Mouse (Mus musculus) liver, embryonic 14.5 days (tissue): ENCODE measurements around the gene Renbp.

Experiments
- CTCF ChIP-seq: IDR thresholded peaks from 2 replicates; pipeline ENCODE4 v1.5.1; 2016; ENCODE audit warnings: antibody characterized with exemption, low read depth, control low read depth
- EP300 ChIP-seq: IDR thresholded peaks from 2 replicates; pipeline ENCODE4 v1.6.1; 2016; ENCODE audit warnings: antibody characterized with exemption, low read depth

GRCm38 (mm10) chrX:73946896-73947295, 16.2 kb upstream of the Renbp start:
- no peak for TF ChIP-seq CTCF
- no peak for TF ChIP-seq EP300
